Mouse (Mus musculus) CD4-positive helper T cell, adult 2 months (primary cell): ENCODE data around the gene Crabp1.

Experiments used
- DNase-seq: peaks from one replicate; pipeline ENCODE4 v3.0.0-alpha.2; 2012; ENCODE audit warnings: low read depth, missing footprints, low spot score

The Crabp1 gene

DNA sequence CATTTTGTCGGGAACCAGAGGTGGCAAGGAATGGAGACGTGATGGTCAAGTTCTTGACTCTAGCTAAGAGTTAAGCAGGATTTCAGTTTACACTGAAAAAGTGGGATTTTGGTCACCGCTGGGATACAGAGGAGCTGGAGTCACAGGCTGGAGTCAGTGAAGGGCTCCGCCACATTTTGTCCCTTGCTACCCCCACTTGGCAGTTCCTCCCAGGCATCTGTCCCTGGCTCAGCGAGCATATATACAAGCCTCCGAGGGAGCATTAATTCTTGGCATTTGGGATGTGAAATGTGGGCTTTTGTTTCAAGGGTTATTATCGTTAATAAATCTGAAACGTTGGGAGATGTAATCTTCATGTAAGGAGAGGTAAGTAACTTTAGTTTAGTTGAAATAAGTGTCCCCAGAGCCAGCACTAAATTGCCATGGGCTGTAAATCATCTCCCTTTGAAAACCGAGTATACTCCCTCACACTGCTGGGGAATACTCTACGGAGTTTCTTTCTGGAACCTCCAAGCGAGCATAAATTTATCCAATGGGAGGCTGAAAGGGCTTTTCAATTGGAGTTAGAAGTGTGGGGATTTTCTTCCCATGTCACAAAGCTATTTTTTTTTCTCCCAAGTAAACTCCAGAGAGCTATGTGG lies 5.7 kb downstream of the Crabp1 start:
- no peak for DNase-seq

DNA sequence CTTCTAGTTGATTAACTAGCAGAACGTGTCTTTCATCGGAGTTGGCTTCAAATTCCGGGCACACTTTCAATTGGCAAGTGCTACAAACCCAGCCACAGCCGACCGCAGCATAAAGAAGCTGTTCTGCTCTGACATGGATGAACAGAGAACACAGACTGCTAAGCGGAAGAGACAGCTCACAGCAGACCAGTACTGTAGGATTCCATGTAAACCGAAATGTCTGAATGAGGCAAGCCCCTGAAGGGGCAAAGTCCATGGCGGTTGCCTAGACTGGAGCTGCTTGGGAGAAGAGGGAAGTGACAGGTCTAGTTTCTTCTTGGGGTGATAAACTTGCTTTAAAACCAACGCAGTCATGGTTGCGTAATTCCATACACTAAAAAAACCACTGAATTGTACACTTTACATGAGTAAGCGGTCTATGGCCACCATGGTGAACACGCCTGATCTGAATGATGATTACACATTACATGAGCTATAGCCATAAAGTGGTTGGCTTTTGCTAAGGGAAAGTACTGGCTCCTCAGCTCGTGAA lies 12.0 kb downstream of the Crabp1 start:
- no peak for DNase-seq

DNA sequence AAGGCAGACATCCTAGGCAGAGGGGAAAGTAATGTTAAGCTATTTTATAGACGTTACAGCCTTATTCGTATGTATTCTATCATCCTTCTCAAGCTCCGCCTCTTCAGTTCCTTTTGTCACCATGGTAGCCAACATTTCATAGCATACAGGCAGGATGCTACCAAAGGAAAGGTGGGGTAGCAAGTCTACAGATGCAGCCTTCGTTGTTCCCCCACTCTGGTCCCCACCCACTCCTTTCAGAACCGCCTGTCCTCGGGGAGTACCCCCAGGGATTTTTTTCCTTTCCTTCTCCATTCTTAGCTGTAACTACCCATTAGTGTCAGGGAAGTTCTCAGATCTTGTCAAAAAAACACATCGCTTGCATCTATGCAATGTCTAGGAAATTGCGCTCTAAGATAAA lies 14.7 kb downstream of the Crabp1 start:
- DNase-seq = no peak

DNA sequence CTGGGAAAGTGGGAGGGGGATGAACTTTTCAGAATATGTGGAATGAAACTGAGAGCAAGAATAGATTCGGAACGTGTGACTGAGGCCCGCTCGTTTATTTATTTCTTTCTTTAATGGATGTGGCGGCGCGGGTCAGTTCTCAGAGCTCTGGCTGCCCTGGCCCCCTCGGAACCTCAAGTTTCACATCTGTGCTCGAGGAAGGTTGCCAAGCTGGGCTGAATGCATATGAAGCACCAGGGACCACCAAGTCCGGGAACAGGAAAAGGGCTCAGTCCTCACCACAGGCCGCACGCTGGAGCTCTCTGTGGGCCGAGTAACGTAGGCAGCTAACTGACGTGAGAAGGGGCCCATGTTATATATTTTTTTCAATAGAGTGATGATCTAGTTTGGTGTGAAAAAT lies 18.0 kb downstream of the Crabp1 start:
- no peak for DNase-seq

DNA sequence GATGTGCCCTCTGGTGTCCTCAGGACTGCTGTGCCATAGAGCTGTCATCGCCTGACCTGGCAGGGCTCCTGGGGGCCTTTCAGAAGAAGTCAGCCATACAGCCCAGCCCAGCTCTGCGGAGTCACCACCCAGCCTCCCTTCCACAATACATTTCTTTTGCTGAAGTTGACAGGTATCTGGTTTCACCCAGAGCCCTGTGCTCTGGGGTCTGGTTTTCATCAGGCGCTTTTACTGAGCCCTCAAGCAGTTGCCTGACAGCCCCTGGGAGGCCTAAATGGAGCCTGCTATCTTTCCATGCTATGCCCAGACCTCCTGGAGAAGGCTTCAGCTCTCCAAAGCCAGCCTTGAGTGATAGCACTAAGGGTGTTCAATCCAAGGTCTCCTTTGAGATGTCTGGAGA lies 19.5 kb downstream of the Crabp1 start:
- no peak for DNase-seq

DNA sequence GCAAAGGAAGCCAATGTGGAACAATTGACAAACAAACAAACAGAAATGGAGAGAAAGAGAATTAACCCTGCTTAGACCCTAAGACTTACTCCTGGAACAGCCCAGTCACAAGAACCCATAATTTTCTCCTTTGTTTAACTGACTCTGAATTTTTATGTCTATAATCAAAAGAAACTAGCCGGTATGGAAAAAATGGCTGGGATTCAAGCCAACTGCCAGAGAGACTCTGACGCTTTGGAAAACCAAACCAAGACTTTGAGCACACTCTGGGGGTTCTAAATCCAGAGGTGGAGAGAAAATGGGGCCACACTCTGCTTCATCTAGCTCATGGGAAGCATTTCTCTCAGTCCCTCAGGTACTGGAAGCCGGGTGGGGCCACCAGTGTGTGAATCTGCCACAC lies 20.7 kb downstream of the Crabp1 start:
- no peak for DNase-seq

DNA sequence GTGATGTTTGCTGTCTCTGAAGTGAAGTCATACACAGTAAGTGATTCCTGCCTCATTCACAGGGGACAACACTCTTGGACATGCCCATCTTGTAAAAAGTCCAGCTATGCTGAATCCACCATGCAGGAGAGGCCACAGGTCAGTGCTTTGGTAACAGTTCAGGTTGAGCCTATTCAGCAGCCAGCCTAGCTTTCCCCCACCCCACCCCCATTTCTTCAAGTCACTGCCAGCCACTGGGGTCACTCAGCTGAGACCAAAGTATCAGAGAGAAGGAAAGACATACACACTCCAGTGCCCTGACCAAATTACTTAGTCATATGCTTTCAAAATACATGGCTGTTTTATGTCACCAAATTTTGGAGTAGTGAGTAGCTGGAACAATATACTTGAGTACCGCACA lies 21.5 kb downstream of the Crabp1 start:
- no peak for DNase-seq

DNA sequence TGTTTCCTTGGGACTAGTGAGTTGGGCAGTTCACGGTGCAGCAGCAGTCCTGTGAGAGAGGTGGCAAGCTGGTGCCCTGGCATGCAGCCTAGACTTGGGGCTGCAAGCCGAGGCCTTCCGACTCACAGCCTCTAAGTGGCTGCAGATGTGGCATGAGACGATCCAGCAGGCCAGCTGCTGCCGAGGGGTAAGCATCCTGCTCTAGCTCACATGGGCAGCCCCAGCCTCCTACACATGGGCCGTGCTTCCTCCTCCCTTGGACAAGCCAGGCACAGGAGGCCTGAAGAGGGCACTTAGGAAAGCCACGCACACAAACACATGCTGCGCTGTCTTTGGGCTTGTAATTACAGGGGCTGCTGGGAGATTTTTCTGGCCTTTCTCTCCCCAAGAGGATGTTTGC lies 23.2 kb downstream of the Crabp1 start:
- no peak for DNase-seq

DNA sequence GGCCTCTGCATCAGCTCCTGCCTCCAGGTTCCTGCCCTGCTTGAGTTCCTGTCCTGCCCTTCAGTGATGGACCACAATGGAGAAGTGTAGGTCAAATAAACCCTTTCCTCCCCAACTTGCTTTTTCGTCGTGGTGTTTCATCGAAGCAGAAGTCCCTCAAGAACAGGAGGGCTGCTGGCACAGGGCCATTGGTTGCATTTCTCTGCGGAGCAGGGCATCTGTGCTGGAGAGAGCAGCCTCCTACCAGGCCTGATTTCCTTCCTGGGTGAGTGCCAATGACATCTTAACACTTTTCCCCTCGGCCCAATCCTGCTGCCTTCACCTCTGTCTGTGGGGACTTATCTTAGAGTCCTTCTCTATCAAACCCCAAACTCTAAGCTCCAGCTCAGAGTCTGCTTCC lies 25.7 kb downstream of the Crabp1 start:
- DNase-seq = no peak

DNA sequence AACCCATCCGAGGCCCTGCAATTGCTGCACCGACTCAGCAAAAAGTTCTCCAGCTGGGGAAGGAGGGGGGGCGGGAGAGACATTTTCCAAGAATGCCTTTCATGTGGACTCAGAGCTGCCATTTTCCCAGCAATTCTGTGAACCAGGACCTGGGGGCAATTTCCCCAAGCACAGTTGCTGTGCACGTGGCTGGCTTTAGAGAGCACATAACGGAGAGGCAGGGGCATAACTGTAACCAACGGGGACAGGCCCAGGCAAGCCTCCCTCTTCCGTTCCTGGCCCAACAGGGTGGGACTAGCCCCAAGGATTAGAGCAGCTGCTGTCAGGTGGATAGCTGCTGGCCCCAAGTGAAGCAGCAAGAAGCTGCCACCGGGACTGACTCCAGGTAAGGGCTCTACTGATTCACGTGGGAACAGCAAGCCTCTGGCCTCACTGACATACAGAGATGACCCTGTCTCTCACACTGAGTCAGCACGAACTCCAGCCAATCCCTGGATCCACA lies 37.0 kb downstream of the Crabp1 start:
- no peak for DNase-seq

DNA sequence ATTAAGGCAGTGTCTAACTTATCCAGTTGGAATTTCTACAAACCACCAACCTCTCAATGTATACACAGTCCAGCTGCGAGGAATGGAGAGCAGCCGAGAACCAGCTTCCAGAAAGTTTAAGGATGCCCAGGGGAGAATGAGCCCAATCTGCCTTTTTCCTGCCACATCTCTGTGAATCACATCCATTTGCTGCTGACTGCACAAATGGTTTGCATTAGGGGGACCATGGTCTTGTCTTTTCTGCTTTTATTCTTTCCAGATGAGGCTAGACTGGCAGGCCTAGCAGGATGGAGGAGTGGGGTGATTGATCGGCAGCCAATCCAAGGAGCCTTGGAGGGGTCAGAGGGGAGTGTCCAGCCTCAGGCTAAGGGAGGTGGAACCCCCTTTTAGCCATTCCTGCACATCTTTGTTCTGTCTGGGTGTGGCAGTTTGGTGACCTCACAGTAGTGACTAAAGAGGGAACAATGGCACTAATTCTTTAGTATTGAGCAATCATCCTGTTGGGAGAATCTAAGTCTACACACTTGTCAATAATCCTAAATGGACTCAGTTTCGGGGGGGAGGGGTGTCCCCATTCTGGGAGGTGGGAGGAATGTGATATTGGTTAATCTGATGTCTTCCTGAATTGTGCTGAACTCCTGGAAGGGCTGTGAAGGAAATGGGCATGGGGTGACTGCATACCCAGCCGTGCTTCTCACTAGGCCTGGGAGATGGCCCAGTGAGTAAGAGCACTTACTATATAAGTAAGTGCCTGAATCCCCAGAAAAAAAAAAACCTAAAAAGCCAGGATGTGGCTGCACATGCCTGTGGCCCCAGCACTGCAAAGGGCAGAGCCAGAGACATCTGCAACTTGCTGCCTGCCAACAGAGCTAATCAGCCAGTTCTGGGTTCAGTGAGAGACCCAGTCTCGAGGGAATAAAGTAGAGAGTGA lies 38.5 kb downstream of the Crabp1 start:
- DNase-seq = no peak

DNA sequence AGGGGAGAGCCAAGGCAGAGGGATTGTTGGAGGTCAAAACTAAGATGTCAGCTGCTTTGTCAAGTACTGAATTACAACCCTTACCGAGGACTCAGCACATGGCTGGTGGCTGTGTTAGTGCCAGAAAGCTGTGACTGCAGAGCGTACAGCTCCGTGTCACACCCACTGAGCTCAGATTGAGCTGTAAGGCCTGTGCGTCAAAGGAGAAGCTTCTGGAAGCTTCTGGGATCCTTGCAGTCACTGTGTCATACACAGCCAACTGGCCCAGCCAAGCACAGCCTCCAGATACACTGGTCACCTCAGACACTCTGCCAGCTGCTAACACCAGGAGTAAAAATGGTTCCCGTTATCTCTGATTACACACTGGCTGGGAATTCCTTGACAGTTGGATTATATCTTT lies 39.8 kb downstream of the Crabp1 start:
- DNase-seq = no peak

DNA sequence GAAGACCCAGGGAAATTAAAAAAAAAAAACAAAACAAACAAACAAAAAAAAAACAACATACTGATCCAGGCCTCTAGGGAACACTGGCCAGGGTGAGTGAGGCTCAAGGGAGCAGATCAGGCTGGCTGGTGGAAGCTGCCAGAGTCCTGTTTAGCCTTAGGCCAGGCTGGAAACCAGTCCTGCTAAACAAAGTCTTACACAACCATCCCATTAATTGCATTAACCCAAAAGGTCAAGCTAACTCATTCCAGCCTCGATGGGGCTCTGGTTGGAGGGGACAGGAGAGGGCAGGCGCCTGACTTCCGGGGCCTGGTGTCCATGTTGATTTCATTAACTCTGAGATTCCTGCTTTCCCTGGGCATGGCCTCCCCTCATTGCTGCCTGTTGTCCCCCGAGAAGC lies 43.2 kb downstream of the Crabp1 start:
- no peak for DNase-seq

DNA sequence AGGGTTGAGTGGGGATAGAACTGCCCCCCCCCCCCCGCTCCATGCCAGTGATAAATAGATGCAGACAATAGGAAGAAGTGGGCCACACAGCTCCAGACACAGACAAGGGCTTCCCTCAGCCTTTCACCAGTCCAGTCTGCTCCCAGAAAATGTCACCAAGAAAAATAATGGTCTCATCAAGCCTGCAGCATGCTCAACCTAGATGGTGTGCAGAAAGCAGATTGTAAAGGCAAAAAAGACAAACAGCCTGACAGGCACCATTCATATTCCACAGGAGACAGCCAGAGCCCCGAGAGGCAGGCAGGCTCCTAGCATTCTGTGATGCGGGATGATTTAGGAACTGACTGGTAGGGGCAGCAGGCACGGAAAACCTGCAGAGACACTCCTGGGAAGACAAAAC lies 45.4 kb downstream of the Crabp1 start:
- DNase-seq = no peak

DNA sequence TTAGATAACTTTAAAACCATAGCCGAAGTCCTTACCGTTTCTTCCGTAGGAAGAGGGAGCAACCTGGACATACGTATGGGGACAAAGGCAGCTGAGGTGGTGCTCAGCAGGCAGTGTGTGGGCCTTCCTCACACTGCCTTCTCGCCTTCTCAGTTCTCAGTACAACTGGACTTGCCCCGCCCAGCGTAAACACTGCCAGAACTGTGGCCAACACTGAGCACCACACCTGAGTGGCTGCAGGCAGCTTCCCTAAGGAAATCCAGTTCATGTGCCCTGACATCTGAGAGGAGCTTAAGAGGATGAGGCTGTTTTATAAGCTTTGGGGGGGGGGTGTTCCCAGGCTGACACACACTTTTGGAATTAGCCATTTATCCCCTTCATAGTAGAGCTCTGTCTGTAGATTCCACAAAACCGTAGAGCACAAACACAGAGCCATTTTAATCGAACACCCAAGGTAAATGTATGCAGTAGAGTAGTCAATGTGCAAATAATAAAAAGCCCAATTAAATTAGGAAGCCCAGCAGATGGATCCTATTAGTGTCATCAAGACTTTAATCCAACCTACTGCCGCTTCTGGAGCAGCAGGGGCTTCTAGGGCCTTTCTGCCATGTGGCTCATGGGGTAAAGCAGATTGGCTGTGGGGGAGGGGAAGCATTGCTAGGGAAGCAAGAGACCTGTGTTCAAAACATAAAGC lies 52.1 kb downstream of the Crabp1 start:
- DNase-seq = no peak

DNA sequence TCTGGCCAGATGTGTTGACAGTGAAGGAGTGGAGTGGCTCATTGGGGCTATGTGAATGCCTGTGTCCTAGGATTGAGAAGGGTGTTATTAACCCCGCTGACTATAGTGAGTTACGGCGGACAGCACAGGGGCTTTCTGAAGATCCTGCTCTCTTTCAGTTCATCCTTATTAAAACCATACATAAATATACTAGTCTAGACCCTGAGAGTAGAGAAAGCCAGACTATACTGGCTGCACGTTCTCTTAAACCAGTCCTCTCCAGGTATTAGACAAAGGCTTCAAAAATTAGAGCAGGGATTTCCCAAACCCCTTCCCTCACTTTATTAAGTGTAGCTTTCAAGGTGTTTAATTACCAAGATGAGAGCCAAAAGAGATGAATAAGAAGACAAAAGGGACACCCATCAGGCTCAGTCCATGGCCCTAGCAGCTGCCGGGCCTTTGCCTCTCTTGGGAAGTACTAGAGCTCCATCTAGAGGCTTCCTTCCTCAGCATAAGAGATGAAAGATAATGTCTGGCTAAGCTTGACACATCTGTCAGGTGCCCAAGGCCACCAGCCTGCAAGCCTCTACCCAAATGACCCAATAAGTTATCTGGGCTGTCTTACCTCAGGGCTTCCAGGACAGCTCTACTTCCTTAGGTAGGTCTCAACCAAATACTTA lies 57.0 kb downstream of the Crabp1 start:
- DNase-seq = peak; percentile 30
